Mouse (Mus musculus): ENCODE results near the gene Rhox13. TPM values are rescaled to one million over a fixed set of nuclear protein-coding genes. Genes with fewer than 3 reads are reported as not detected.

Gene Rhox13
- polyA plus RNA-seq (2016; fragmentation: Nextera tagmentation; extraction: Ambion mirVana): not detected in 2 replicates

GRCm38 (mm10) chrX:38120982-38121381 lies at the start of gene Rhox13:
Rhox13 (plus strand) TSS chrX:38121219.
- Histone ChIP-seq H3K9ac (no peak within 1 kb of the TSS), H3K4me2 (replicated peaks) (no peak within 1 kb of the TSS), H3K27ac (no peak within 1 kb of the TSS), H3K4me3 (no peak within 1 kb of the TSS), H3K4me1 (no peaks in the 10 kb centered on the region), H3K27me3 (no peaks in the 10 kb centered on the region), H3K9me3 (replicated peaks) (peaks cover 18% of the 10 kb centered on the region), H3K36me3 (no peaks in the 10 kb centered on the region)
- 95% methylated on average over 20 of the region's 20 CpGs for WGBS
- no peak for ATAC-seq (ENCODE audit: low FRiP score)

GRCm38 (mm10) chrX:38084226-38084625 lies 36.8 kb upstream of the Rhox13 start:
- H3K27ac ChIP-seq: no peak overlapping the region
- no peak overlapping the region for H3K4me2 ChIP-seq (replicated peaks)
- no peak overlapping the region for H3K9ac ChIP-seq
- 21% methylated on average over 12 of the region's 12 CpGs for WGBS
- H3K27me3 ChIP-seq: no peaks in the 10 kb centered on the region
- no peaks in the 10 kb centered on the region for H3K9me3 ChIP-seq (replicated peaks)
- no peaks in the 10 kb centered on the region for H3K4me1 ChIP-seq
- no peak overlapping the region for H3K4me3 ChIP-seq
- no peaks in the 10 kb centered on the region for H3K36me3 ChIP-seq
- ATAC-seq (ENCODE audit: low FRiP score): no peak

GRCm38 (mm10) chrX:38085041-38085440 lies 36.0 kb upstream of the Rhox13 start, which contains the start of gene Rhox11:
Rhox11 (minus strand) TSS chrX:38085141.
- H3K4me3 ChIP-seq: no peak within 1 kb of the TSS
- no peaks in the 10 kb centered on the region for H3K9me3 ChIP-seq (replicated peaks)
- no peaks in the 10 kb centered on the region for H3K27me3 ChIP-seq
- no peaks in the 10 kb centered on the region for H3K36me3 ChIP-seq
- ATAC-seq (ENCODE audit: low FRiP score): no peak
- H3K4me2 ChIP-seq (replicated peaks): no peak within 1 kb of the TSS
- WGBS: 86% methylated on average over 9 of the region's 9 CpGs
- no peak within 1 kb of the TSS for H3K9ac ChIP-seq
- H3K27ac ChIP-seq: no peak within 1 kb of the TSS
- H3K4me1 ChIP-seq: no peaks in the 10 kb centered on the region

GRCm38 (mm10) chrX:38110807-38111206 lies 10.2 kb upstream of the Rhox13 start, which contains the start of gene Rhox12:
Rhox12 (minus strand) TSS chrX:38110907.
- H3K27ac ChIP-seq: no peak within 1 kb of the TSS
- H3K9me3 ChIP-seq (replicated peaks): no peaks in the 10 kb centered on the region
- H3K36me3 ChIP-seq: no peaks in the 10 kb centered on the region
- H3K27me3 ChIP-seq: no peaks in the 10 kb centered on the region
- no peak within 1 kb of the TSS for H3K4me3 ChIP-seq
- H3K4me1 ChIP-seq: no peaks in the 10 kb centered on the region
- 72% methylated on average over 4 of the region's 4 CpGs for WGBS
- no peak within 1 kb of the TSS for H3K9ac ChIP-seq
- no peak within 1 kb of the TSS for H3K4me2 ChIP-seq (replicated peaks)
- ATAC-seq (ENCODE audit: low FRiP score): no peak

- H3K27me3 ChIP-seq: no peaks in the 10 kb centered on the region
- peaks cover 18% of the 10 kb centered on the region for H3K9me3 ChIP-seq (replicated peaks)
- H3K4me2 ChIP-seq (replicated peaks): no peak overlapping the region
- no peak overlapping the region for H3K4me3 ChIP-seq
- H3K27ac ChIP-seq: no peak overlapping the region
- 87% methylated on average over 34 of the region's 34 CpGs for WGBS
- no peak for ATAC-seq (ENCODE audit: low FRiP score)
- no peak overlapping the region for H3K9ac ChIP-seq
- no peaks in the 10 kb centered on the region for H3K4me1 ChIP-seq
- no peaks in the 10 kb centered on the region for H3K36me3 ChIP-seq
These were observed 459 bp downstream of the Rhox13 start for GRCm38 (mm10) chrX:38121478-38121877.

- no peak for ATAC-seq (ENCODE audit: low FRiP score)
- no peaks in the 10 kb centered on the region for H3K36me3 ChIP-seq
- no peaks in the 10 kb centered on the region for H3K27me3 ChIP-seq
- H3K4me1 ChIP-seq: no peaks in the 10 kb centered on the region
- H3K9me3 ChIP-seq (replicated peaks): no peaks in the 10 kb centered on the region
- 65% methylated on average over 1 of the region's 1 CpGs for WGBS
- no peak overlapping the region for H3K9ac ChIP-seq
- no peak overlapping the region for H3K4me2 ChIP-seq (replicated peaks)
- no peak overlapping the region for H3K4me3 ChIP-seq
- no peak overlapping the region for H3K27ac ChIP-seq
These were observed 38.1 kb downstream of the Rhox13 start for GRCm38 (mm10) chrX:38159097-38159496.

- H3K4me1 ChIP-seq: no peaks in the 10 kb centered on the region
- no peaks in the 10 kb centered on the region for H3K9me3 ChIP-seq (replicated peaks)
- H3K27ac ChIP-seq: no peak overlapping the region
- H3K4me3 ChIP-seq: no peak overlapping the region
- 82% methylated on average over 3 of the region's 3 CpGs for WGBS
- no peaks in the 10 kb centered on the region for H3K27me3 ChIP-seq
- ATAC-seq (ENCODE audit: low FRiP score): no peak
- no peaks in the 10 kb centered on the region for H3K36me3 ChIP-seq
- H3K4me2 ChIP-seq (replicated peaks): no peak overlapping the region
- H3K9ac ChIP-seq: no peak overlapping the region
These were observed 44.3 kb downstream of the Rhox13 start for GRCm38 (mm10) chrX:38165315-38165714.

GRCm38 (mm10) chrX:38166064-38166463 lies 45.0 kb downstream of the Rhox13 start:
- Histone ChIP-seq H3K27ac (no peak overlapping the region), H3K27me3 (no peaks in the 10 kb centered on the region), H3K9me3 (replicated peaks) (no peaks in the 10 kb centered on the region), H3K4me3 (no peak overlapping the region), H3K4me1 (no peaks in the 10 kb centered on the region), H3K36me3 (no peaks in the 10 kb centered on the region), H3K9ac (no peak overlapping the region), H3K4me2 (replicated peaks) (no peak overlapping the region)
- WGBS: 82% methylated on average over 9 of the region's 9 CpGs
- no peak for ATAC-seq (ENCODE audit: low FRiP score)

- no peaks in the 10 kb centered on the region for H3K36me3 ChIP-seq
- WGBS: 76% methylated on average over 4 of the region's 4 CpGs
- no peak overlapping the region for H3K4me2 ChIP-seq (replicated peaks)
- no peak overlapping the region for H3K27ac ChIP-seq
- H3K9me3 ChIP-seq (replicated peaks): no peaks in the 10 kb centered on the region
- H3K4me1 ChIP-seq: no peaks in the 10 kb centered on the region
- no peak overlapping the region for H3K9ac ChIP-seq
- H3K4me3 ChIP-seq: no peak overlapping the region
- ATAC-seq (ENCODE audit: low FRiP score): no peak
- H3K27me3 ChIP-seq: no peaks in the 10 kb centered on the region
These were observed 45.6 kb downstream of the Rhox13 start for GRCm38 (mm10) chrX:38166592-38166991.

Other genes with a start within 250 kb of the Rhox13 start
- not detected in 2 replicates for gene Rhox8, start 242.3 kb upstream of the Rhox13 start, polyA plus RNA-seq (2016; fragmentation: Nextera tagmentation; extraction: Ambion mirVana)
- not detected in 2 replicates for gene Rhox7b, start 224.0 kb upstream of the Rhox13 start, polyA plus RNA-seq (2016; fragmentation: Nextera tagmentation; extraction: Ambion mirVana)
- not detected in 2 replicates for gene Rhox9, start 219.4 kb upstream of the Rhox13 start, polyA plus RNA-seq (2016; fragmentation: Nextera tagmentation; extraction: Ambion mirVana)
- gene Btg1-ps1, start 102.4 kb upstream of the Rhox13 start, polyA plus RNA-seq (2016; fragmentation: Nextera tagmentation; extraction: Ambion mirVana): not detected in 2 replicates
- not detected in 2 replicates for gene Btg1-ps2, start 78.1 kb upstream of the Rhox13 start, polyA plus RNA-seq (2016; fragmentation: Nextera tagmentation; extraction: Ambion mirVana)
- not detected in 2 replicates for gene Rhox10, start 54.7 kb upstream of the Rhox13 start, polyA plus RNA-seq (2016; fragmentation: Nextera tagmentation; extraction: Ambion mirVana)
- gene Rhox11, start 36.1 kb upstream of the Rhox13 start, polyA plus RNA-seq (2016; fragmentation: Nextera tagmentation; extraction: Ambion mirVana): not detected in 2 replicates
- gene Rhox12, start 10.3 kb upstream of the Rhox13 start, polyA plus RNA-seq (2016; fragmentation: Nextera tagmentation; extraction: Ambion mirVana): not detected in 2 replicates
- gene Zbtb33, start 68.6 kb downstream of the Rhox13 start, polyA plus RNA-seq (2016; fragmentation: Nextera tagmentation; extraction: Ambion mirVana): 6.3 and 6.9 TPM in 2 replicates
- gene Tmem255a, start 131.2 kb downstream of the Rhox13 start, polyA plus RNA-seq (2016; fragmentation: Nextera tagmentation; extraction: Ambion mirVana): 22.2 and 27.4 TPM in 2 replicates
- 0.06 and 0.40 TPM in 2 replicates for gene Atp1b4, start 195.0 kb downstream of the Rhox13 start, polyA plus RNA-seq (2016; fragmentation: Nextera tagmentation; extraction: Ambion mirVana)